Mouse (Mus musculus): Measurements from ENCODE around the gene Phf2. TPM values are rescaled to one million over a fixed set of nuclear protein-coding genes. Genes with fewer than 3 reads are reported as not detected.

The Phf2 gene
- total RNA-seq, 2 experiments from 2014 or later = 27.5 to 28.8 TPM

DNA sequence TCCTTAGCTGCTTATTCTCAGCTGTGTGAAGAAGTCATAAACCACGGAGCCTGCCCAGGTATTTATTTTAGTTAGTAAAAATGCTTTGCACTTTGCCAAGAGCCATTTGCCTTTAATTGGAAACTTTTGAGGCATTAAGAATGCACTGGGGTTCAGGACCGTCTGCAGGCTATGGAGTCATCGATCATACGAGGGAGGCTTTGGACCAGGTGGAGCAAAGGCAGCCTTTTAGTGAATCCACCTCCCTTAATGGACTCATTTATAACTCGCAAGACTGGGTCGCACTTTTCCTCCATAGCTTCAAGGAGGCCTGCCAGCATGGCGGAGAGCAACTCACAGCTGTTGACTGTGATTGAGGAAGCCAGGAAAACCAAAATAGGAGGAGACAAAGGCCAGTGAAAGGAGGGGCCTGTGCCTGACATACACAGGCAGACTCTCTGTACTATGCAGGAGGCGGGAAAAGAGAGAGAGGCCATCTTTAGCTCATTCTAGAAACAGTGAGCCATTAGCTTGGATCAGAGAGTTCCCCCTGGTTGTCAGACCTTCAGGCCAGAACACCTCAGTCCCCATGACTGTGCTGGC, 110.0 kb downstream of the Phf2 start:
- intact Hi-C loops (cut with DNase I) = no loop called here
- no peak for DNase-seq

DNA sequence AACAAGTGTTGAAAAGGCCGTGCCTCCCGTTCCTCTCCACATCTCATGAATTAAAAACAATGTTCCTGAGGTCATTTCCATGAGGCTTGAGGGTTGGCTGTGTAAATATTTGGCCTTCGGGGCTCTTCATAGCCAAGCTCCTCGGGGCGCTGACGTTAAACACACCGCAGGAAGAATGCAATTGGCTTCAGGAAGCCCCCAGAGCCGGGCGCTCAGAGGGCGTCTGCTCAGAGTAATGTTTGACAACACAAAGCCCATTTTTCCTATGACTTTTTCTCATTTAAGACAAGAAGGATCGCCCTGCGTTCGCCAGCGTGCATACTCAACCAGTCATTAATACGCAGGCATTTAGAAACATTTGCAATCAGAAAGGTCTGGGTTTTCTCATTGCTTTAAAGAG, 114.2 kb downstream of the Phf2 start:
- intact Hi-C loops (cut with DNase I) = no loop called here
- DNase-seq = no peak

Other genes starting within 250 kb of the Phf2 start
- gene Ptpdc1, start 245.5 kb downstream of the Phf2 start, total RNA-seq (2021) = 1 to 10 TPM; 4.6 to 5.4 TPM
- not detected for gene Barx1, start 208.1 kb downstream of the Phf2 start, total RNA-seq (2021)
- 100 to 1,000 TPM; 104 to 116 TPM for gene Fam120a, start 96.9 kb upstream of the Phf2 start, total RNA-seq (2021)